Mouse (Mus musculus) cerebellum, adult 18-20 months (tissue): Measurements from ENCODE around the gene Wipi1.
"Not testable (repeated sequence)": the region's sequence is repeated elsewhere in the genome, so short reads cannot be mapped to it uniquely, and the experiment has no call there.

Source experiments
- DNase-seq, 2 experiments: peaks; one replicate each; pipeline ENCODE4 v3.0.0; 2021

Wipi1 gene

DNA sequence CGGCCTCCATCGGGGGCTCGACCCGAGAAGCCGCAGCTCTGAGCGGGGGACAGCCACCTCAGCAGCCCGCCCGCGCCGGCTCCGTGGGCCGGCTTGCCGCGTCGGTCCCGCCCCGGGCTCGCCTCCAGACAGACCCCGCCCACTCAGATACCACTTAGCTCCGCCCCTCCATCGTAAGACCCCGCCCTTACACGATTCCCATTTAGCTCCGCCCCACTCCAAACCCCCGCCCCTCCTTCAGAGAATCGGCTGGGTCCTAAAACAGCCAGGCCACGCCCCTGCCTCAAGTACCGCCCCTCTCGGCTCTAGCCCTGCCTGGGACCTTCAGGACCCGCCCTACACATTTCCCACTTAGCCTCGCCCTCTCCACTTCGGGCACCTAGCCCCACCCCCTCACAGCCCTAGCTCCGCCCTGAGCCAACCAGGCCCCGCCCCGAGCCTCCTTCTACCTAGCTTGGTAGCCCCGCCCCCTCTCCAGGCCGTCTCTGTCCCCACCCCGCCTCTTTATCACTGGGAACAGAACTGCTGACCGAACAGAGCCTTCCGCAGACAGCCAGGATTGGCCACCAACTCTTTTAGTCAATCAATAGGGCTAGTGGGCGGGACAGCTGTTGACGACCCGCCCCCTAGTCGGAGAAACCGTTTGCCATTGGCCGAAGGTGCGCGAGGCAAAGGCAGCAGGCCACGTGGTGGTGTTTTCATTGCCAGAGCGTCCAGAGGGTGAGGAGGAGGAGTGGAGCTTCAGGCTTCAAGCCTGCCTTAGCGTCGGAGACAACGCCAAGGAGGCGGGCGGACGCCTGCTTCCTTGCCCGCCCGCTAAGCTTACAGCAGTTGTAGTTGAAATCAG lies at the start of gene Wipi1:
Gene Wipi1 (minus strand): TSS at position 665 of the 847 bp plus-strand sequence.
- peak; percentile 97 to 98 for DNase-seq

DNA sequence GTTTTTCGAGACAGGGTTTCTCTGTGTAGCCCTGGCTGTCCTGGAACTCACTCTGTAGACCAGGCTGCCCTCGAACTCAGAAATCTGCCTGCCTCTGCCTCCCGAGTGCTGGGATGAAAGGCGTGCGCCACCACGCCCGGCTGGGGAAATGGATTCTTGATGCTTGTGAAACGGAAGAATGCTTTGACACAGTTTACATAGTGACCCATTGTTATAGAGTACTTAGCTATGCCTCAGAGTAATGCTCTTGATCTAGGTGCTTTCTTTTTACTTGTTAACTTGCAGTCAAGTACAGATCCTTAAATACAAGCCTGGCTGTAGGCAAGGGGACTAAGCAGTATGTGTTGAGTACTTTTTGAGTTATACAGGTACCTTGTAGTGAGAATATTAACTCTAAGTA lies 48.8 kb upstream of the Wipi1 start:
- DNase-seq = not testable (repeated sequence)

DNA sequence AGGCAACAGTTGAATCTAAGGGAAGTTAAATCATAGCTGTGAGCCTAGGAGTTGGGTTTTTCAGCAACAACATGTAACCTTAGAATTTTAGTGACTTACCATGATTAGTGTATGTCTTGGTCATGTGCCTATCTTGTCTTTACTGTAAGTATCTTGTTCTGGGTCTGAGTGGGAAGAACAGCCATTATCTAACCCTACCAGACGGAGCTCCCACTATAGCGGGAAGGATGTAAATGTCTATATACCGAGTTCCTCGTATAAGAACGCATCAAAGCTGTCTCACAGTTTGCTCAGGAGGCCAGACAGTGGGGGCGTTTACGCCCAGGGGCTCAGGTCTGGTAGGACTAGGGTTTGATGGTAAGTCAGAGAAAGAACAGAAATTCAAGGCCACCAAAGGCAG lies 44.5 kb upstream of the Wipi1 start:
- no peak for DNase-seq

DNA sequence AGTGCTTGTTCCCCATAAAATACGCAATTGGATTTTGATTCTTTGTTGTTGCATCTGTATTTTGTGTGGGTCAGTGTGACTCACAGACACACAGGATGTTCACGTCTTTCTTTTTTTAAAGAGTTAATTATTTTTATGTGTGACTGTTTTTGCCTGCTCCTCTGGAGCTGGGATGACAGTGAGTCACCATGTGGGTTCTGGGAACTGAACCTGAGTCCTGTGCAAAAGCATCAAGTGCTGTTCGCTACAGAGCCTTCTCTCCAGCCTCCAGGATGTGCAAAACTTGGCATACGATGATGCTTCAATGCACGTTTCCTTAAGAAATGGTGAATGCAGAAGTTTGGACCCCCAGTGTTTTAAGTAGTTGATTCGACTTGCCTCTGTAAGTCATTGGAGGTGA lies 42.8 kb upstream of the Wipi1 start:
- no peak for DNase-seq

DNA sequence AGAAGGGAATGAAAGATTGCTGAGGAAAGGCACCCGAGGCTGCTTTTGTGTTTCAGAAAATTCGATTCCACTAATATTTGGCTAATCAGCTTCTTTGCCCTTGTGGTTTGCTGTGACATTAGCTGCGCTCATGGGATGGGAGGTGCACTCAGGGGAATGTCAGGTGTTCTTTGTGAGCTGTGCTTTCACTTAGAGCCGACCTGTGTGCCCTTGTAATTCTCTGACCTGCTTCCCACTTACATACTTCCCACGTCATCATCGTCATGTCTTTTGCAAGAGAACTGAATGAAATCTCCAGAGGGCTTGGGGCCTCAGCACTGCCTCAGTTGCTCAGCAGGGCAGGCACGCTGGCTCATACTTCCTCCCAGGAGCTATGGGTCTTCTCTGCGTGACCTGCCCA lies 41.4 kb upstream of the Wipi1 start:
- DNase-seq = no peak

DNA sequence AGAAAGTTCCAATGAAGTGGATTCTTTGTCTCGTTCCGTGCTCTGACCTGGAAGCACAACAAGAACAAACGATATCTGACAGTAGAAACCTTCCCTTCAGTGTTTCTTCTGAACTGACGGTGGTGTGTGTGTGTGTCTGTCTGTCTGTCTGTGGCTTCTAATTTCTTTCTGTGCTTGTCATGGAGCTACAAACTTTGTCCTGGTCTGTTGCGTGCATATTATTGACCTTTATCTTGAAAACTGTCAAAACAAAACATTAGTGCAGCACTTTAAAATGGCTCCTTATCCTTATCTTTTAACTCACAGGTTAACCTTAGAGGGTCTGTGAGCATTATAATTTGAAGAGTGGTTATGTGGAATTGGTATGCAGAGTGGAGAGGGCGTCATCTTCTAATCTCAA lies 40.7 kb upstream of the Wipi1 start:
- DNase-seq = no peak

DNA sequence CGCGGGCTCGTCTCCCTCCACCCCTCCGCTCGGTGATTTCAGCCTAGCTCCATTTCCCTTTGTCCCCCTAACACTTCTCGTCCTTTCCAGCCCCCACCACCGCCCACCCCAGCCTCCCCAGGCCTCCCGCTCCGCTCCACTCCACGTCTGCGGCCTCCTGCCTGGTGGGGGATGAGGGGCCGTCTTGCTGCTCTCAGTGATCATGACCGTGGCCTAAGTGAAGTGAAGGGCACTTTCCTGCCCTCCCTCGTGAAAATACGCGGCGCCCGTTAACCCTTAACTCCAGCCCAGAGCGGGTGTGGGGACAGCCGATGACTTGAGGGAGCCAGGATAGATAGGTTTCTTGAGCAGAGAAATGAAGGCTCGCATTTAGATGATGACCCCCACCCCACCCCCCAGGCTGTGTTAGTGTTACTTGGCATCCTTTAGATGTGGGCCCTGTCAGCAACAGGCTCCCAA lies 39.8 kb upstream of the Wipi1 start:
- peak in 1 of 2 experiments; percentile 29 for DNase-seq

DNA sequence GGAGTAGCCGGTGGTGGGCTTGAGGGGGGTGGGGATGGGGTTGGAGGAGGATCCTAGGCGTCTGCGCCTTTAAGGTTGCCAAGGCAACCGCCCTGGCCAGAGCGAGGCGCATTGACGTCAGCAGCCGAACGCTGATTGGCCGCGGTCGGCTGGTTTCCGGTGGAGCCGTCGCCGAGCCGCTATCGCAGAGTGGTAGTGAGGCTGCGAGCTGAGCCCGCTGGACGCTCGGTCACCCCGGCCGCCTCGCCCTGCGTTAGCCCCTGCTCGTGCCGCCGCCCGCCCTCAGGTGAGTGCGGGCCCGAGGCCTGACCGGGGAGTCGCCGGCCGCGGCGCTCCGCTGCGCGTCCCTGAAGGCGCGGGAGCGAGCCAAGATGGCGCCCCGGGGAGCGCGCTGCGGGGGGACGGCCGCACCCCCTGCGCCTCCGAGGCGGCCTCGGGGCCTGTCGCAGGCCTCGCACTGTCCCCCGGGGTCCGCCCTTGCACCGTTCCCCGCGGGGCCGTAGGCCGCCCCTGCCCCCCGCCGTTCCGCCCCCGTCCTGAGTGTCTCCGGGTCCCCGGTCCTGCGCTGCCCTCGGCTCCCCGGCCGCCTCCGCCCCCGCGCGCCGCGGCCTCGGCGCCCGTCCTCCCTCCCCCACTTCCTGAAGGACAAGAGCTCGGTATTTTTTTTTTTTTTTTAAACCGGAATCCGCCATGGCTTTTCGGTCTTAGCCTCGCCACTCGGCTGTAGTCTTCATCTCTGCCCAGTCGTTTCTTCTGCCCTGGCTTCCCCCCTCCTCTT lies 39.2 kb upstream of the Wipi1 start:
- peak; percentile 95 to 96 for DNase-seq

DNA sequence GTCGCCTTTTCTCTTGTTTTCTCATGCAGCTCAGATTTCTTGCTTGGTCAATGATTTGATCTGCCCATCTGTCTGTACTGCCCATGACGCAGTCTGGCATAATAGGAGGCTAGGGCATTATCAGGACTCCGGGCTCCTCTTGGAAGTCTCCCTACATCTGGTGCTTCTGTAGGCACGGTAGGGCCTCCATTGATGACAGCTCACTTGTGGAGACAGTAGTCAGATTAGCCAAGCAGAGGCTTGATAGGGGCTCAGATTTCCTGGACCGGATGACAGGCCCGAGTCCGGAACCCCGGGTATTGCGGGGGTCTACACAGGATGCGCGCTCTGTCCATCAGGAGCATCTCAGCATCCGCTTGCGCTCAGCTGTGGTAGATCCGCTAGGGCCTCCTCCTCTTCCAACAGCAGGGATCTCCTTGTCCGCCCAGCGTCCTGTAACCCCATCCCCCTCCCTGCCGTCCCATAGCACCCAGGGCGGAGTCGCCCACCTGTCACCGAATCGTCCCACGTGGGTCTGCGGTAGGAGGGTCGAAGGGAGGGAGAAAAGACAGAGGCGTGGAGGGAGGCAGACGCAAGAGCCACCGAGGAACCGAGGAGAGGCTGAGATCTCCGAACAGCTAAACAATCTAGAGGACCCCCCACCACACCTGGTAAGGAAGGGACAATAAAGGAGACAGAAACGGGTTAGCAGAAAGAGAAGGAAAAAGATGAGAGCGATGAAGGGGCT lies 38.4 kb upstream of the Wipi1 start:
- peak; percentile 89 to 94 for DNase-seq

DNA sequence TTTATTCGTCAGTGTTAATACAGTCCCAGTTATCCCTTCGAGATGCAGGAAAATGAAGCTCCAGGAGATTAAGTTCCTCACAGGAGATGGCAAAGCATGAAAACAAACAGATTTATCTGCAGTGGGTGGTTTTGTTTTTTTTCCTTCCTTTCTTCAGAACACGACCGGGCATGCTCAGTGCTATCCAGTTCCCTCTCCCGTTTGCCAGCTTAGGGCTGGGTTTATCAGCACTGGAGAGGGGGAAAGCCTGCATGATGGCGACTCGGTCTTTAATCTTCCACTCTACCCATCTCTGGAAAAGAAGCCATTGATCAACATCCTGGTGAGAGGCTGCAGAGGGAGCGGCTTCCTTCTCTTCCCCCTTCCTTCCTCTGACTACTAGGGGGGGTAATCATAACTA lies 37.4 kb upstream of the Wipi1 start, which contains the start of gene Prkar1a:
Gene Prkar1a (plus strand): TSS at position 200 of the 400 bp plus-strand sequence.
- peak; percentile 59 to 64 for DNase-seq

DNA sequence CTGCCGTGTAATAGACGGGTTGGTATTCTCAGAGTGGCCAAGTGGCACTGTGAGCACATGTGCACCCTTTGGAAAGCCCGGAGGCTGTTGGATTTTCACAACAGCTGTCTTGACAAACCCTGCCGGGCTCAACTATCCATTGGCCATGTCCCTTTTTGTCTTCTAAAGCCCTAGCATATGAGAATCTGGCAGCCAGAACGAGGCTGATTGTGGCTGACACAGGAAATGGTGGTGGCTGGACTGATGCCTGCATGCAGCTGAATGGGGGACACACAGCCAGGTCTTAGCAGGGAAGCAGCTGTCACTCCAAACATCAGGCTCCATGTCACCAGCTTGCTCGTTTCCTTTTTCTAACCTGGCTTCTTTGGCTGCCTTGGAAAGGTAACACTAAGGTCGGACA lies 36.7 kb upstream of the Wipi1 start:
- DNase-seq = peak; percentile 41 to 53

DNA sequence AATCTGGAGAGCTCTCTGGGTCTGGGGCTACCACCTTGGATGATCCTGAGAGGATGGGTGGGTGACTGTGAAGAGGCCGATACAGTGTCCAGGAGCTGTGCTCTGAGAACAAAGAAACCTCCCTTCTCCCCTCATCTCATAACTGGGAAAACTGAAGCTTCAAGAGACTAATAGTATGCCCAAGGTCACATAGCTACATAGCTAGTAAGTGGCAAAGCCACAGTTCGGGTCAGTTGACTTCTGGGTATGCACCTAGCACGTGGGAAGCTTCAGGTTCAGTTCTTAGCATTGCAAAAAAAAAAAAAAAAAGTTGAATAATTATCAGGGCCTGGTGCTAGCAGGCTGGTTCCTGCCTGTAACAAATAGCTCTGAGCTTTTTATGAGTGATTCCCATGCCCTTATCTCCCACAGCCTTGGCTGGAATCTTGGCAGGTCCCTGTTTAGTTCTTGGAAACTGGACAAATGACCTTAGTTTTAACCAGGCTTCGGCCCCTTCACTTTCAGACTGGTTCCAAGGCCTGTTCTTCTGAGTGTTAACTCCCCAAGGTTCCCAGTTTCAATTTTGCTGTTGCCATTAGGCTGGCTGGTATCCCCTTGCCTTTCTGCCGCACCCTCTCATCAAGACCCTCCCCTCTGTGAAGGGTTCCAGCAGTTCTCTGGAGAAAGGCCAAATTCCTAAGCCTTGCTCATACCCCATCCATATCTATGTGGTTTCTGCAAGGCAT lies 29.9 kb upstream of the Wipi1 start:
- DNase-seq = no peak

DNA sequence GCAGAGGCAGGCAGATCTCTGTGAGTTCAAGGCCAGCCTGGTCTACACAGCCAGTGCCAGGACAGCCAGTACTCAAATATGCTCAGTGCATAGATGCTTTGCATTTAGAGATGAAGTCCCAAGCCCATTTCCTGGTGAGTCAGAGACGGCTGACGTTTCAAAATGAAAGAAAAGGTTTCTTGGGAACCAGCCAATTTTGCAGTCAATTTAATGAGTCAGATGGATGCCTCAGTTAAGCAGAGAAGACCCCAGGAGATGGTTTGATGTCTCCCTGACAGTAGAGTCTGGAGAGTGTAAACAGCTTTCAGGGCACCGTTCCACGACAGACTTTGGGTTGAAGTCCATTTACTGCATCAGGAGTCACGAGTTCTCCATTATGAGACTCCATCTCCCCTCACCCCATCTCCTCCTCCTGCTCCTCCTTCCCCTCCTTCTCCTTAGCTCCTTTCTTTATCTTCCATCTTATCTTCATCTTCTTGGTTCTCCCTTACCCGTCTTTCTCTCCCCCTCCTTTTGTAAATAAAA lies 24.2 kb upstream of the Wipi1 start:
- DNase-seq = no peak

DNA sequence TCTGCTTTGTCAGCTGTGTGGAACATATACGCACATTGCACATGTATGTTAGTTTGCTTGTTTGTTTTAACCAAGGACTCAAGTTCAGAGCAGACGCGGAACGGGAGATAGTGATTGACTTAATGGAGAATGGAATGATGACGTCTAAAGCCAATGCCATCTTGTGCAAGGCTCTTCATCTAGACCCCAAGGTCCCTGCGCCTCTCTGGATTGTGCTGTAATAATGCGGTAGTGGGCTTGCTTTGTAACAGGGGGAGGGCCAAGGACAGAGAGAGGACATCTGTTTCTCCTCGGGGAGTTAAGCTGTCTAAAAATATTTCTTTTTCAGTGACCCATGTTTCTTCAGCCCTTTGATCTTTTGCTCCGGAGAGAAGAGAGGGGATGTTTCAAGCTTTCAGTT lies 23.2 kb upstream of the Wipi1 start:
- DNase-seq = no peak

DNA sequence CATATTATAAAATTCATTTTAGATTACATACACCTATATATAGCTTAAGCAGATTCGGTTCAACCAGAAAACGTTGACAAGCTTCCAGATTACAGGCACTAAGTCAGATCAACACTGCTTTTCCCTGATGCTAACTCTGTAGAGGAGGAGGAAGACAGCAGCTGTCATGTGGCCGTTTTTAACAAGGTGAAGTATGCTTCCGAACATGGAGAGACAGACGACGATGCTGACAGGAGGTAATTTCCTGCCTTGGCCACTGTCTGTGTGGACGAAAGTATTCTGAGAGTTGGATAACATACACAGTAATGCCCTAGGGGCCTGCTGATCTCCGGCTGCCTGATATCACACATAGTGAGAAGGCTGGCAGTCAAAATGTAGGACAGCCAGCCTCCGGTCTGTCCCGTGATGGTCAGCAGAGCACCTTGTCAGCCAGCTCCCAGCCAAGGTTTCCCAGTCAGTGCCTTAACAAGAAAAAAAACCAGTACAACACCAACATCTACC lies 17.3 kb upstream of the Wipi1 start:
- DNase-seq = peak; percentile 50 to 52

DNA sequence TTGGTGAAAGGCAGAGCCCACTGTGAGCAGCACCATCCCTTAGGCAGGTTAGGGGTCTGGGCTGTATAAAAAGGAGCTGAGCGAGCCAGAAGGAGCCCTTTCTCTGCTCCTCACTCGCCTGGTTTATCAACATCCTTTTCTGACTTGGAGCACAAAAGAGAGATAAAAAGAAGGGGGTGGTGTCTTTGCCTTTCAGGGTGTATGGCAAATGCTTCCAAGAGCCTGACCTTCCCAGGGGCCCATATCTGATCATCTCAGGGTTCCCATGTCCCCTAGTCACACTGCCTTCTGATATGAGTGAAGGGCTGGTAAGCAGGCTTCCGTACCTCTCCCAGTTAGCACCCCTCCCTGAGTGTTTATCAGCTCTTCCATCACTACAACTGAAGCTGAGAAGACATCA lies 16.3 kb upstream of the Wipi1 start:
- no peak for DNase-seq

DNA sequence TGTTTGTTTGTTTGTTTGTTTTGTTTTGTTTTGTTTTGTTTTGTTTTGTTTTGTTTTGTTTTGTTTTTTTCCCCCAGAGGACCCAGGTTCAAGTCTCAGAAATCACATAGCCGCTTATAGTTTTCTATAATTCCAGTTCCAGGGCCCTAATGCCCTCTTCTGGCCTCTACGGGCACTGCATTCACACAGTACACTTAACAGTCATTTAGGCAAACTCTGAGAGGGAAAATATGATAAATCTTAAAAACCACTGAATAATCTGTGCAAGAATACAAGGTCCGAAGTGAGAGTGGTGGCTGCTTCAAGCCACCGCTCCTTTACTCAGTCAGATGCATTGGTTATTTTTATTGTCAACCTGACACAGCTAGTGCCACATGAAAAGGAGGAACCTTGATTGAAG lies 15.9 kb upstream of the Wipi1 start:
- DNase-seq = no peak

DNA sequence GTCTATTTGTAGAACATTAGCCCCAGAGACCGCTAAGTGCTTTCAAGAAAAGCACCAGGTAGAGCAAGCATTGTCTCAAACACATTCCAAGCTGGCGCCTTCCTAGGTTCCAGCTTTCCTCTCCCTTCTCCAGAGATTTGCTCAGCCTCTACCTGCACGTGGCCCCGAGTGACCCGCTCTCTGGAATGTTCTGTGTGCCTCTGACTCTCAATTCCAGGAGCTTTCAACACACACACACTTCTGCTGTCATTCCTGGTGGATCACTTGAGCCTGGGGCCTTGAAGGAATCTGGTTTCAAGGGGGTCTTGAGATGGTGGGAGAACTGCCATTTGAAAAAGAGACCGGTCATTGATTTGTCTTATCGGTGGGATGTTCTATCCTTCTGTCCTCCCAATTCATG lies 11.5 kb upstream of the Wipi1 start:
- DNase-seq = no peak

DNA sequence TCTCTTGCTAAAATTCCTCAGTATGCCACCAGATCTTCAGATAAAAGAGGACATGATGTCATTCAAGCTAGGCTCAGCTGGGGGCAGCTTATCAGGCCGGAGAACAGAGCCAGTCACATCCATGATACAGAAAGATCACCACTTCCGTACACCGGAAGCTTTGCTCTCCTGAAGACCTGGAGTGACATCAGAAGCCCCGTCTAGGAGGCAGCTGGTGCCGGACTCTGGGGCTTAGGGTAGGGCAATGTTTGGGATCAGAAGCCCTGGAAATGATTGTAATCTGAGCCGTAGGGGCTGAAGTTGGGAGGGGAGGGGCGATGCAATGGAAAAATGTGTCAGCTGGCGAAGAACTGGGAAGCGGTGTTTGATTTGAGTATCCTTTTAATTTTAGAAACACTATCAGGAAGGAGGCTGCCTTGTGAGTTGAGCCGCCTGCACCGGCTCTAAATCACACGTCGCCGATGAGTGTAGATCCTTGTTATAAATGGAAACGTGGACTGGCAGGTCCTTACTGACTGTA lies 10.8 kb upstream of the Wipi1 start:
- no peak for DNase-seq

DNA sequence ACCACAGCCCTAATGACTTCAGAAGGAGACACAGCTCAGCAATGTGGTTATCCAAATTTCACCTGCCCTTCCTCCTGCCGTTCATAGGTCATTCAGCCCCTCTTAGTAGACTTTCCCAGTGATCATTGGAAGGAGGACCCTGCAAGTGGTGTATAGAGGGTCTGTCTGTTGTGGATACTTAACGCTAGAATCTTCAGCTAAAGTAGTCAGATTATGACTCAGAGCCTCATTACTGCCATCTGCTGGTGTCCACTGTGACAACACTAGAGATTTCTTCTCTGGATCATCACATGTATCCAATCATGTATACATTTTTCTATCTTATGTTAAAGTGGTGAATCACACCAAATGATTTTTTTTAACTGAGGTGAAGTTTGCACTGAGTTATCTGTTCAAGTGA lies 9.4 kb upstream of the Wipi1 start:
- peak; percentile 70 to 74 for DNase-seq

DNA sequence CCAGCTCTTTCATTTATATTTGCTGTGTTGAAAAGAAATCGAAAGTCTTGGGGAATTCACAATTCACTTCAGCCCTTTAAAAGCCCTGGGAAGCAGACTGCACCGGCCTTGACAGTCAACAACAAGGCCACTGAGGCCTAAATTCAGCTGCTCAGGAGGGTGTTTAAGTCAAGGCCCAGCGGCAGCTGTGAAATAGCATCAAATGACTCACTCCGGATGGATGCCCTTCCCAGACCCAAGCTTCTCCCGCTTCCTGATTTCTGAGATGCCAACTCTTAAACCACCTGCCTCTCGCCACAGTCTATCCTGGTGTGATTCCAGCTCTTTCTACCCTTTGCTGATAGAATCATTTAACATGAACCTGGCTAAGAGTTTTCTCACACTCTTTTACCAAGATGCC lies 8.6 kb upstream of the Wipi1 start:
- no peak for DNase-seq

DNA sequence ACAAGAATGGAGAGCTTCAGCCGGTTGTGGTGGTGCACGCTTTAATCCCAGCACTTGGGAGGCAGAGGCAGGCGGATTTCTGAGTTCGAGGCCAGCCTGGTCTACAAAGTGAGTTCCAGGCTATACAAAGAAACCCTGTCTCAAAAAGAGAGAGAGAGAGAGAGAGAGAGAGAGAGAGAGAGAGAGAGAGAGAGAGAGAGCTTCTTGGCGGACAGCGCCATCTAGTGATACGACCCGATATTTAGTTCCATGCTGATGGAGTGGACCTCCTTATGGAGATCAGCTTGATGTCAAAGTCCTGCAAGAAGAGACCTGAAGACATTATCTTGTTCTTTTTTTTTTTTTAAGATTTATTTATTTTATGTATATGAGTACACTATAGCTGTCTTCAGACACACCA lies 7.3 kb upstream of the Wipi1 start:
- DNase-seq = peak; percentile 65 to 72
